Mouse (Mus musculus) ES-E14 (cell line): ENCODE data around the gene Olfr1324.

Experiments used
- CHD2 ChIP-seq: IDR thresholded peaks from 2 replicates; pipeline ENCODE4 v1.6.1; 2014; ENCODE audit warnings: mild to moderate bottlenecking, low read depth, low read length, inconsistent platforms
- MAFK ChIP-seq: IDR thresholded peaks from 2 replicates; pipeline ENCODE4 v1.6.1; 2014; ENCODE audit warnings: mild to moderate bottlenecking, low read depth, low read length, inconsistent platforms; ENCODE audit not compliant: insufficient read depth
- ZC3H11A ChIP-seq: IDR thresholded peaks from 2 replicates; pipeline ENCODE4 v1.6.1; 2012; ENCODE audit warnings: low read depth, mild to moderate bottlenecking, inconsistent platforms, low read length, borderline replicate concordance
- ZNF384 ChIP-seq: IDR thresholded peaks from 2 replicates; pipeline ENCODE4 v1.6.1; 2012; ENCODE audit warnings: low read depth, low read length, inconsistent platforms

DNA sequence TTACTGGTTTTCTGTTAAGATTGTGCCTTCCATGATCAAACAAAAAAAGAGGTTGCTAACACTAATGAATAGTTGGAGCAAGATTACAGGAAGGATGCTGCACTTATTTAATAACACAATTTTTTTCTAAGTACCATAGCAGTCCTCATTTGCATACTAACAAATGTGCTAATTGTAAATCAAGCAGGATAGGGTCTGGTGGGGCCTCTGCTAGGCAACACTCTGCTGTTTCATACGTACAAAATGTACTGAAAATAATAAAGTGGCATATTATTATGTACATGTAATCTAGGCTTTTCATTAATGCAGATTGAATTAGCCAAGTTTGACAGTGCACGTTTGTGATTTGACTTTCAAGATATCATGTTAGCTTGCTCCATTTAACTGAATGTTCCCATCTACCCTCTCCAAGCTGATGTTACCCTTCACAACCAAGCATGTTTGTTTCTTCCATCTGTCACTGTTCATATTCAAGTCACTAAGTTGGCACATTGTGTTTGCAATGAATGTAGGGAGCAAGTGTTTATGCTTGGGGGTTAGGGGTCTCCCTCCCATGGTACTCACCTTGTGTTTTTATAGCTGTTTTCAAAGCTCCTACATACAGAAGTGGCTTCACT lies 478 bp downstream of the Olfr1324 start:
- TF ChIP-seq MAFK = no peak
- TF ChIP-seq ZC3H11A = no peak
- no peak for TF ChIP-seq ZNF384
- TF ChIP-seq CHD2 = no peak
